Mouse (Mus musculus) forebrain, embryonic 11.5 days (tissue): Measurements from ENCODE around the gene Gtf3c1. TPM values are rescaled to one million over a fixed set of nuclear protein-coding genes. Genes with fewer than 3 reads are reported as not detected.

Experiments
- ATAC-seq: fragments of 200-750 bp; cut with Nextera tagmentation; replicated peaks from 2 replicates; pipeline ENCODE4 v1.8.0; 2017; ENCODE audit warnings: moderate TSS enrichment; ENCODE audit not compliant: low FRiP score
- DNase-seq: peaks from one replicate; pipeline ENCODE4 v3.0.0-alpha.2; 2017; ENCODE audit warnings: low spot score
- H3K27ac ChIP-seq: fragments of 300-500 bp; sonication (generic); 2 replicates; pipeline ENCODE4 v1.5.1; 2014; ENCODE audit warnings: low read depth, low read length
- H3K27me3 ChIP-seq: fragments of 300-500 bp; sonication (generic); 2 replicates; pipeline ENCODE4 v1.6.1; 2014; ENCODE audit warnings: mild to moderate bottlenecking, low read length, mixed read lengths; ENCODE audit not compliant: control insufficient read depth, insufficient read depth
- H3K36me3 ChIP-seq: fragments of 300-500 bp; sonication (generic); 2 replicates; pipeline ENCODE4 v1.6.1; 2014; ENCODE audit warnings: mild to moderate bottlenecking, low read length, moderate library complexity, mixed read lengths; ENCODE audit not compliant: control insufficient read depth, insufficient read depth
- H3K4me1 ChIP-seq: fragments of 300-500 bp; sonication (generic); replicated peaks from 2 replicates; pipeline ENCODE4 v1.6.1; 2014; ENCODE audit warnings: low read length, mixed read lengths; ENCODE audit not compliant: control insufficient read depth, insufficient read depth
- H3K4me2 ChIP-seq: fragments of 300-500 bp; sonication (generic); 2 replicates; pipeline ENCODE4 v1.6.1; 2014; ENCODE audit warnings: low read depth, mild to moderate bottlenecking, low read length, moderate library complexity, mixed read lengths; ENCODE audit not compliant: severe bottlenecking
- H3K4me3 ChIP-seq: fragments of 300-500 bp; sonication (generic); 2 replicates; pipeline ENCODE4 v1.5.1; 2014; ENCODE audit warnings: low read depth, low read length
- H3K9ac ChIP-seq: fragments of 300-500 bp; sonication (generic); 2 replicates; pipeline ENCODE4 v1.6.1; 2014; ENCODE audit warnings: low read length
- H3K9me3 ChIP-seq: fragments of 300-500 bp; sonication (generic); 2 replicates; pipeline ENCODE4 v1.6.1; 2016; ENCODE audit warnings: low read length, mixed read lengths; ENCODE audit not compliant: control insufficient read depth
- WGBS: fragments of 180-500 bp; shearing (Covaris S2); extraction: QIAGEN DNeasy Blood & Tissue Kit; methylation state at CpG from one replicate; pipeline ENCODE4 v1.1.7; 2014; 5-methylcytosine and 5-hydroxymethylcytosine counted together
- polyA plus RNA-seq: library from polyadenylated mRNA; unstranded; fragments of >200 nt; fragmentation: Nextera tagmentation; extraction: Ambion mirVana; gene quantifications from 2 replicates; pipeline ENCODE4 v1.2.1, GENCODE M21; 2014

Gene Gtf3c1
- polyA plus RNA-seq, 1 experiment from 2014 or later = 49.4 TPM

GRCm38 (mm10) chr7:125620077-125620476 is 87.5 kb downstream of the Gtf3c1 start:
- WGBS = 83% methylated on average over 4 of the region's 4 CpGs
- Histone ChIP-seq H3K4me3 (no peak overlapping the region), H3K4me2 (no peak overlapping the region), H3K9ac (no peak overlapping the region), H3K4me1 (no peaks in the 10 kb centered on the region), H3K27ac (no peak overlapping the region), H3K36me3 (no peaks in the 10 kb centered on the region), H3K27me3 (no peaks in the 10 kb centered on the region), H3K9me3 (no peaks in the 10 kb centered on the region)
- ATAC-seq = no peak
- no peak for DNase-seq

GRCm38 (mm10) chr7:125618016-125618415 is 89.6 kb downstream of the Gtf3c1 start:
- ATAC-seq (no peak), DNase-seq (no peak)
- Histone ChIP-seq H3K4me3 (no peak overlapping the region), H3K4me2 (no peak overlapping the region), H3K9me3 (no peaks in the 10 kb centered on the region), H3K4me1 (no peaks in the 10 kb centered on the region), H3K9ac (no peak overlapping the region), H3K36me3 (no peaks in the 10 kb centered on the region), H3K27me3 (no peaks in the 10 kb centered on the region), H3K27ac (no peak overlapping the region)
- 85% methylated on average over 7 of the region's 7 CpGs for WGBS

- no peaks in the 10 kb centered on the region for H3K4me1 ChIP-seq
- no peak overlapping the region for H3K4me2 ChIP-seq
- H3K4me3 ChIP-seq = no peak overlapping the region
- no peaks in the 10 kb centered on the region for H3K36me3 ChIP-seq
- ATAC-seq = no peak
- no peak overlapping the region for H3K9ac ChIP-seq
- H3K9me3 ChIP-seq = no peaks in the 10 kb centered on the region
- DNase-seq = no peak
- no peak overlapping the region for H3K27ac ChIP-seq
- no peaks in the 10 kb centered on the region for H3K27me3 ChIP-seq
- WGBS = 90% methylated on average over 7 of the region's 7 CpGs
Observed at GRCm38 (mm10) chr7:125615453-125615852, 92.1 kb downstream of the Gtf3c1 start.

GRCm38 (mm10) chr7:125613579-125613978 is 94.0 kb downstream of the Gtf3c1 start:
- no peak overlapping the region for H3K4me3 ChIP-seq
- H3K4me1 ChIP-seq = no peaks in the 10 kb centered on the region
- no peak overlapping the region for H3K4me2 ChIP-seq
- H3K27me3 ChIP-seq = no peaks in the 10 kb centered on the region
- no peak for ATAC-seq
- H3K27ac ChIP-seq = no peak overlapping the region
- no peaks in the 10 kb centered on the region for H3K9me3 ChIP-seq
- WGBS = 86% methylated on average over 5 of the region's 5 CpGs
- DNase-seq = no peak
- H3K36me3 ChIP-seq = no peaks in the 10 kb centered on the region
- no peak overlapping the region for H3K9ac ChIP-seq

- WGBS = 82% methylated on average over 4 of the region's 4 CpGs
- H3K9me3 ChIP-seq = no peaks in the 10 kb centered on the region
- DNase-seq (no peak), ATAC-seq (no peak)
- H3K9ac ChIP-seq = no peak overlapping the region
- no peaks in the 10 kb centered on the region for H3K36me3 ChIP-seq
- no peaks in the 10 kb centered on the region for H3K4me1 ChIP-seq
- H3K27ac ChIP-seq = no peak overlapping the region
- H3K4me3 ChIP-seq = no peak overlapping the region
- H3K4me2 ChIP-seq = no peak overlapping the region
- no peaks in the 10 kb centered on the region for H3K27me3 ChIP-seq
Observed at GRCm38 (mm10) chr7:125608183-125608688, 99.3 kb downstream of the Gtf3c1 start.

- Histone ChIP-seq H3K4me2 (no peak overlapping the region), H3K9me3 (no peaks in the 10 kb centered on the region), H3K4me1 (no peaks in the 10 kb centered on the region), H3K36me3 (no peaks in the 10 kb centered on the region), H3K27me3 (no peaks in the 10 kb centered on the region), H3K9ac (no peak overlapping the region), H3K4me3 (no peak overlapping the region), H3K27ac (no peak overlapping the region)
- no peak for DNase-seq
- ATAC-seq = no peak
- 66% methylated on average over 6 of the region's 6 CpGs for WGBS
Observed at GRCm38 (mm10) chr7:125607384-125608182, 100.0 kb downstream of the Gtf3c1 start.

- 71% methylated on average over 2 of the region's 2 CpGs for WGBS
- no peaks in the 10 kb centered on the region for H3K36me3 ChIP-seq
- H3K4me3 ChIP-seq = no peak overlapping the region
- no peaks in the 10 kb centered on the region for H3K4me1 ChIP-seq
- ATAC-seq = no peak
- H3K27me3 ChIP-seq = no peaks in the 10 kb centered on the region
- H3K27ac ChIP-seq = no peak overlapping the region
- no peak overlapping the region for H3K9ac ChIP-seq
- no peak overlapping the region for H3K4me2 ChIP-seq
- no peak for DNase-seq
- no peaks in the 10 kb centered on the region for H3K9me3 ChIP-seq
Observed at GRCm38 (mm10) chr7:125606265-125607164, 101.1 kb downstream of the Gtf3c1 start.

GRCm38 (mm10) chr7:125605725-125606139 is 101.8 kb downstream of the Gtf3c1 start:
- Histone ChIP-seq H3K9me3 (no peaks in the 10 kb centered on the region), H3K36me3 (no peaks in the 10 kb centered on the region), H3K27ac (no peak overlapping the region), H3K9ac (no peak overlapping the region), H3K4me1 (no peaks in the 10 kb centered on the region), H3K4me3 (no peak overlapping the region), H3K4me2 (no peak overlapping the region), H3K27me3 (no peaks in the 10 kb centered on the region)
- DNase-seq (no peak), ATAC-seq (no peak)
- 64% methylated on average over 4 of the region's 4 CpGs for WGBS
